Mouse (Mus musculus) cerebral cortex, adult 2 months (tissue): ENCODE measurements around the gene Pno1.

Source experiments
- WGBS: fragments of 180-500 bp; shearing (Covaris S2); methylation state at CpG from one replicate; pipeline ENCODE4 v1.1.7; 2018; 5-methylcytosine and 5-hydroxymethylcytosine counted together

The Pno1 gene

DNA sequence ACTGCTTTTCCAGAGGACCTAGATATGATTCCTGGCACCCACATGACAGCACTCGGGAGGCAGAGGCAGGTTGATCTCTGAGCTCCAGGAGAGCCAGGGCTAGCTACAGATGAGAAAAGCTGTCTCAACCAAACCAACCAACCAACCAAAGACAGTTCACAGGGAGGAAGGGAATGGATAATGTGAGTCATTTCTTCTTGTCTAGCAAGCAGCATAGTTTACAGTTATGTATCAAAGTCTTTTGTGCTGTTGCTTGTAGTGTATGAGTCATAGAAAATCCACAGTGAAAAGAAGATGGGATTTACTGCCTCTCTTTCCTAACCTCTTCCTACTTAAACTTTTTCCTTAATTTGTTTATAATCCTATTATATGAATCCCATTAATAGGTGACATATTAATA lies 34.7 kb downstream of the Pno1 start:
- WGBS: 76% methylated on average over 1 of the region's 1 CpGs

DNA sequence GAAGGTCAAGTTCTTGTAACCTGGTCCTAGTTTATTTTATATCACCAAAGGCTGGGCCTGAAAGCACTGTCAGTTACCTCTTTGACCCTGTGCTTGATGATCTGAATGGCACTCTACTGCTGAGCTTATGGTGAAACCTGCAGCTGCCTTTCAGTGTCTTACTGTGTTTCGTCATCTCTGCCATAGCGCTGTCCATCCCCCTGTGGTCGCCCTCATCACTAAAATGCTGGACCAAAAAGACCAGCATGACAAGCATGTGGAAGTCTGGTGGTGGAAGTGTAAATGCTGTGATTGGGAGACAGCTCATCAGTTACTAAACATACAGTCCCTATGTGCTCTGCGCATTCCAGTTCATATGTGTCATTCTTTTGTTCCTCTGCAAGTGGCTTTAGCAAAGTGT lies 39.1 kb downstream of the Pno1 start:
- 83% methylated on average over 4 of the region's 4 CpGs for WGBS

DNA sequence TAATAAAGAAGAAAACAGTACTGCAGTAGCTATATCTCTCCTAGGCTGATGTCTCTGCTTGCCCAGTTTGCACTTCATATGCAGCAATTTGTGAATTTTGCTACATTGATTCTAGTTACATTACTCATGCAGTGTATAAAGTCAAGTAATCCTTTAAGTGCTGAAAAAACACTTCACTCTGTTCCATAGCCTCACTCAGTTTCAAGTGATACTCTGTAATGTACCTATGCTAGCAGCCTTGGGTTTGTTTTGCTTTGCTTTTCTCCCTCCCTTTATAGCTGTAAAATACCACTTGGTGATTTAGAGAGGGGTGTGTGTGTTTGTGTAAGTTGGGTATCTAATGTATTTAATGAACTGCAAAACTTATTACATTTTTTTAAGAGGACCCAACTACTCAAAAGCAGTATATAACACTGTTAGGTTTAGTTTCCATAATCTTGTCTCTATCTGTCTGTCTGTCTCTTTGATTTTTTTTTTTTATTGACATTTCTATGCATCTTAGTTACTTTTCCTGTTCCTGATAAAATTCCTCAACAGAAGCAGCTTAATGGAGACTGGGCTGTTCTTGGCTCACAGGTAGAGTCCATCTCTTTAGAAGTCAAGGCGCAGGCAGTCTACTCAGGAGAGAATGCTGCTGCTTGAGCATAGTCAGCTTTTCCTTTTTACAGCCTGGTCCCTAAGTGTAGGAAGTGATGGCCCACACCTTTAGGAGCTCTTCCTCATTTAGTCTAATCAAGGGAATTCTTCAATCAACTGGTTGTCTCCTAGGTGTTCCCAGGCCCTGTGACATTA lies 40.2 kb downstream of the Pno1 start:
- 88% methylated on average over 1 of the region's 1 CpGs for WGBS

DNA sequence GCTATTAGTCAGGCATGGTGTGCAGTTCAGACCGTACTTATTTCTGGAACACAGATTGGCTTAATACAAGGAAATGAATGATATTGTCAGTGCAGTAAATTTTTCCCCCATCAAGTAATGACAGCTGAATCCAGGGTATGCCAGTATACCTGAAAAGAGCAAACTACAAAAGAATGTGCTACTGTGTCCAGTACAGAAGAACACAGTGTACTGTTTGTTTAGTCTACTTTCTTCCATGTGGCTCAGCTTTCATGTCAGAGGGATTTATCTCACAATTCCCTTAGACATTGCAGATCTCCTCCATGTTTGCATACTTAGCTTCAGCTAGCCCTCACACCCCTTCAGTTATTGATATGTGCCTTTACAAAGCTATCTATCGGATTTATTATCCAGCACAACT lies 42.1 kb downstream of the Pno1 start:
- 58% methylated on average over 2 of the region's 2 CpGs for WGBS

DNA sequence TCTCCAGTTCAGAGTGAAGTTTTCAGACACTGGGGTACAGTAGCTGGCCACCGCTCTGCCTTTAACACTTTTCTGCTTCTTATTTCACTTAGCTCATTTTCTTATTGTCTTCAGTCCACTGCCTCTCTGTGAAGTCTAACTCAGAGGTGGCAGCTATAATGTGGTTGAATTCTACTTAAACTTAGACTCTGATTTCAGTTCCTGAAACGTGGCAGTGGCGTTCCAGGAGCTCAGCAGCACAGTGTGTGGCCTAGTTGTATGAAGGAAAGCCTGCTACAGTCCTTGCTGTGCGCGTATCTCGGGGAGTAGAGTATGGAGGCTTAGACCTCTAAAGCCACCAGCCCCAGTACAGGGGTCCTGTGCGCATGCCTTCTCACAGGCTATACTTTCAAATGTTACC lies 44.7 kb downstream of the Pno1 start:
- 62% methylated on average over 7 of the region's 7 CpGs for WGBS

DNA sequence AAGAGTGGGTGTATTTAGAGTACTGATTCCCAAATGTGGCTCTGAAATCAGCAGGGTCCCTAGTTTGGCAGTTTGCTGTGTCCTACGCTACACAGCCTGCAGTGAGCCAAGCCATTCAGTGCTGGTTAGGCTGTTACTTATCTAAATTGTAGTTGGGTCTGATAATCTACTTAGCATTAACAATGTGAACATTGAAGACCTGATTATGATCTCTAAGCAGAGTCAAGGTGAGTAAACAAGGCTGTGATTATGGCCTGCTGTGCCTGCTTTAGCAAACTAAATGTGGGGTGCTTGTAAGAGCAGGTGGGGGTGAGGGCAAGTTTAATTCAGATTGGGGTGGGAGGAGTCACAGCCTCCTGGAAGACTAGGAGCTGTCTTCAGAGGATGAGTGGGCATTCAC lies 47.4 kb downstream of the Pno1 start:
- whole genome bisulfite sequencing: 28% methylated on average over 1 of the region's 1 CpGs

DNA sequence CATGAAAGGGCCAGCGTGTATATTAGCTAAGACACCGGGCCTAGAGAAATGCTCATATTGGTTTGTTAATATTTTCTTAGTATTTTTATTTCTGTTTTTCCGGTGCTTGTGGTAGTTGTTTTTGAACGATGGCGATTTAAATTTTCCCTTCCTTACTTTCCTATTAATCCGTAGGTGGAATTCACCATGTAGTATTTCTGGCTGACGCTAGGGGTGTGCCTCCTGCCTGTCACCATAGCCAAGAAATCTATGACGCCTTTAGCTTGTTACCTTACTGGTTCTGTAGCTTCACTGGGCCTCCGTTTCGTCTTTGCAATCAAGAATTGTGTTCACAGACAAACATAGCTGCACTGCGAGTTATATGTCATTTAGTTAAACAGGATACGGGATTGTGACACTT lies 51.1 kb downstream of the Pno1 start:
- WGBS: under 1% methylated on average over 12 of the region's 12 CpGs

DNA sequence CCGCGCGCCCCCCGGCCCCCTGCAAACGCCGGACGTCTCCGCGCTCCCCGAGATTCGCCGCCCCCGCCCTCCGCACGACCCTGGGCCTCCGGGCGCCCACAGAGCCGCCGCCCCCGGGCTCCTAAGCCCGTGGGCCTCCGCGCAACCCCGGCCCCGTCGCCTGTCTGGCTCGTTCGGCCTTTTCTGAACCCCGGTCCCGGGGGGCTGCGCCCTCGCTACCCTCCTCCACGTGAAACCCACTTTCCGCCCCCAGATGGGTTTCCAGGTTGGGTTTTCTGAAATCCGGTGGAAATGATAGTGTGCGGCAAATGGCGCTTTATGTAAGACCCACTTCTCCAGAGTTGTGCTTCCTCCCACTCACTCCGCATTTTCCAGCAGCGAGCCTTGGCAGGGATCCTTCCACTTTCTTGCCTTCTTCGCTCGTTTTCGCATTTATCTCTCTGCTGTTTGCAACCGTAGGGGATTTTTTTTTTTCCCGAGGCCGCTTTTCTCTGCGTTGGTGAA lies 51.6 kb downstream of the Pno1 start:
- under 1% methylated on average over 43 of the region's 46 CpGs for WGBS

DNA sequence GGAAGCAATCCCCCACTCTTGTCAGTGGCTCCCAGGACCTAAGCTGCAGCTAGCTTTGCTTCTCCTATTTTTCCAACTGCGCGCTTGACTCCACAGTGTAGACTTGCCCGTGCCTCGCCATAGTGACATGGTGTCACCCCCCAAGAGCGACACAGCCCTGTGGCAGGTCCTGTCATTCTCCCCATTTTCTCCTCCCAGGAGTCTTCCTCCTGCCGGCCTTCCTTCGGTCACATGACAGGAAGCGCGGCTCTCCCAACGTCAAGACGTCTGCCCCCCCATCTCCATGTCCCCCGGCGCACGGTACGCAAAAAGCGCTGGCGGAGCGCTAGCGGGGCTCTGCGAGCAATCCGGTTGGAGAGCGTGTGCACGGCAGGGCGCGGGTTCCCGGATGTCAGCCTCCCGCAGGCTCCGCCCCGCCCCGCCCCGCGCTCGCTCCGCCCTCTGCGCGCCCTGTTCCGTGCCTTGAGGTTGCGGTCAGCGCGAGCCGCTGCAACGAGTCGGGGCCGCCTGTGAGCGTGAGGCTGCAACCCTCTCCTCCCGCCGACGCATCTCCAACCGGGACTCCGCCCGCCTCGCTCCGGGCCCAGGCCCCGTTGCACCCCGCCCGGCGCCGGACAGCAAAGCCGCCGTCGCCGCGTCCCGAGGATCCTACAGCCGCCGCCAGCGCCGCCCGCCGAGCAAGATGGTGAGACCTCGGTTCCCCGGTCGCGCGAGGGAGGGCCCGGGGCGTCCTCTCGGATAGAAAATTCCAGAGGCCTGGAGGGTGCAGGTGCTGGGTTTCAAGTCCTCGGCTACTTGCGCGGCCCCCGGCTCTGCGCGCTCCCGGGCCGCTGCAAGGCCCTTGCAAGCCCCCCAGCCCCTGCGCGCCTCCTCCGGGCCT lies 52.3 kb downstream of the Pno1 start, which contains the start of gene Ppp3r1:
Ppp3r1 (plus strand) TSS at position 406 of the 880 bp plus-strand sequence.
- WGBS: under 1% methylated on average over 87 of the region's 89 CpGs
